Mouse (Mus musculus) spleen, adult 2 months (tissue): ENCODE data around the gene Tmem43. TPM values are rescaled to one million over a fixed set of nuclear protein-coding genes. Genes with fewer than 3 reads are reported as not detected.

Experiments used
- DNase-seq, 2 experiments: peaks; one replicate each; pipeline versions ENCODE4 v3.0.0 to v3.0.0-alpha.2; 2012 to 2021; ENCODE audit warnings: low spot score in 2 of 2, low read depth in 1 of 2
- H3K27ac ChIP-seq: fragments of 200-500 bp; 2 replicates; pipeline ENCODE4 v1.5.1; 2012; ENCODE audit warnings: low read length, inconsistent platforms; ENCODE audit not compliant: insufficient read depth
- H3K27me3 ChIP-seq: fragments of 200-500 bp; 2 replicates; pipeline ENCODE4 v1.6.1; 2012; ENCODE audit warnings: mild to moderate bottlenecking, moderate library complexity, low read length, inconsistent platforms; ENCODE audit not compliant: control insufficient read depth, insufficient read depth
- H3K36me3 ChIP-seq: fragments of 200-500 bp; 2 replicates; pipeline ENCODE4 v1.6.1; 2012; ENCODE audit warnings: mild to moderate bottlenecking, low read length, inconsistent platforms; ENCODE audit not compliant: control insufficient read depth, insufficient read depth
- H3K4me1 ChIP-seq: fragments of 200-500 bp; 2 replicates; pipeline ENCODE4 v1.6.1; 2011; ENCODE audit warnings: inconsistent platforms; ENCODE audit not compliant: control insufficient read depth, insufficient read depth, insufficient read length
- H3K4me3 ChIP-seq: fragments of 200-500 bp; 2 replicates; pipeline ENCODE4 v1.5.1; 2011; ENCODE audit warnings: mild to moderate bottlenecking, inconsistent platforms; ENCODE audit not compliant: insufficient read depth, insufficient read length; ENCODE audit errors: extremely low read depth
- CTCF ChIP-seq: fragments of 200-500 bp; IDR thresholded peaks from 2 replicates; pipeline ENCODE4 v1.5.1; 2011; ENCODE audit warnings: mild to moderate bottlenecking, inconsistent platforms; ENCODE audit not compliant: insufficient read depth, insufficient read length, insufficient replicate concordance; ENCODE audit errors: extremely low read depth
- POLR2A ChIP-seq: fragments of 200-500 bp; IDR thresholded peaks from 2 replicates; pipeline ENCODE4 v1.6.1; 2011; ENCODE audit warnings: low read depth, low read length, inconsistent platforms
- WGBS: fragments of 180-500 bp; shearing (Covaris S2); methylation state at CpG from one replicate; pipeline ENCODE4 v1.1.7; 2018; 5-methylcytosine and 5-hydroxymethylcytosine counted together
- polyA plus RNA-seq: library from polyadenylated mRNA; depleted of rRNA; stranded (reverse); fragments of >200 nt; gene quantifications from 2 replicates; pipeline ENCODE4 v1.2.3, GENCODE M21; 2012; rRNA removed

The Tmem43 gene
- 22.8 and 26.6 TPM in 2 replicates for polyA plus RNA-seq

DNA sequence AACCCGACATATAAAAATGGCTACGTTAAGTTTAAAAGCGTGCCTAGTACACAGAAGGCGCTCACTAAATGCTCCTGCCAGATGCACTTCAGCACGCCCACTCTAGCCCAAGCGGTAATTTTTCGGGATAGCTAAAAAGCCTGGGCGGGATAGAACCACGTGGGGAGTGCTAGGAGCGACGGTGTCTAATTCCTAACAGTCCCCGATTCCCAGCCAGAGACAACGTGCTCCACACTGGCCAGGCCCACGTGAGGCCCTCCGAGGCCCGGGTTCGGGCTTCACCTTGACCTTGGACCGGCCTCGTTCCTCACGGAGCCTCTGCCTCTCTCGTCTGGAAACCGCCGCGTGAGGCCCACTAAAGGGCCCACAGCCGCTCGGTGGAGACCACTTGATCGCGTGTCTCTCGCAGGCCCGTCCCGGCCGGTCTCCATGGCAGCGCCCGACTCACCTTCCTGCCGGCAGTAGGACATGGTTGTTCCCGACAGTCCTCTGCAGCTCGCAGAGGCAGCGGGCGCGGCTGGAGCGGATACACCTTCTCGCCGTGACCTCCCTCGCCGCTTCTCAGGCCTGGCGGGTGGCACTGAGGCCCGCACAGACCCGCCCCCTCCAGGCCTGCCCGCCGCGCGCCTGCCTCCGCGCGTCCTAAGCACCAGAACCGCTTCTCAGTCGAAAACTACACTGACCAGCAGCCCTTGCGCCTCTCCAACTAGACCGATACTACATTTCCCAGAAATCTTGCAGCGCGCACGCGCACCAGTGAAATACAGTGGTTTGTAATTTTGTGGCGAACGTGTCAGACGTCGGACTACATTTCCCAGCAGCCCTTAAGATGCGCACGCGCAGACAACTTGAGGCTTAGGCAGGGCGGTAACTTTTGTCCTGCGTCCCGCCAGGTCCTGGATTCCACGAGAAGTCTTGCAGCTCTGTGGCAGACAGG, at the start of gene Tmem43, which contains the start of gene Chchd4:
Gene Tmem43, plus strand, starts transcription at position 836 of the 937 bp plus-strand sequence.
Gene Chchd4, minus strand, starts transcription at position 679 of the 937 bp plus-strand sequence.
- H3K27me3 ChIP-seq = no peaks in the 10 kb centered on the region
- TF ChIP-seq POLR2A (peak; percentile 18; the same call in 1 of the 2 replicates), CTCF (no peak)
- H3K4me1 ChIP-seq = peaks cover 9% of the 10 kb centered on the region; the same call in 1 of the 2 replicates
- peak within 1 kb of the TSS; percentile 86 for H3K4me3 ChIP-seq
- WGBS = under 1% methylated on average over 74 of the region's 74 CpGs
- peak; percentile 98 to 99 for DNase-seq
- H3K27ac ChIP-seq = peak within 1 kb of the TSS; percentile 65
- H3K36me3 ChIP-seq = peaks cover 10% of the 10 kb centered on the region

DNA sequence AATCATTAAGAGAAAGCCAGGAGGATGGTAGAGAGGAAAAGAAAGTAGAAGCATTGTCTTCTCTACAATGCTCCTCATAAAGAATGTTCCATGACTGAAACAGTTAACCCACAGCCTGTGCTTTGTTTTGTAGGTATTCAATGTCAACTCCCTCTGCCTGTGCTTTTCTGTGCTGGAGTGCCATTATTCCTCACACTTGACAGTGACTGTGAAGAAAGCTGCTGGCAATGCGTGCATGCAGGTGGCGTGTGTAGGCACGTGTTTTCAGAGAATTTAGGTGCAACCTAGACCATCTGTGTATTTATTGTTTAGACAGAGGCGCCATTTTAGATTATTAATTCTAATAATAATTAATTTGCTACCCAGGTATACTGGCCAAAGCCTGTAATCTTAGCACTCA, 49.4 kb upstream of the Tmem43 start:
- TF ChIP-seq POLR2A (no peak), CTCF (no peak)
- 71% methylated on average over 4 of the region's 4 CpGs for WGBS
- DNase-seq = no peak
- H3K36me3 ChIP-seq = no peaks in the 10 kb centered on the region
- H3K27me3 ChIP-seq = no peaks in the 10 kb centered on the region
- H3K27ac ChIP-seq = no peak overlapping the region
- H3K4me3 ChIP-seq = no peak overlapping the region
- no peaks in the 10 kb centered on the region for H3K4me1 ChIP-seq

DNA sequence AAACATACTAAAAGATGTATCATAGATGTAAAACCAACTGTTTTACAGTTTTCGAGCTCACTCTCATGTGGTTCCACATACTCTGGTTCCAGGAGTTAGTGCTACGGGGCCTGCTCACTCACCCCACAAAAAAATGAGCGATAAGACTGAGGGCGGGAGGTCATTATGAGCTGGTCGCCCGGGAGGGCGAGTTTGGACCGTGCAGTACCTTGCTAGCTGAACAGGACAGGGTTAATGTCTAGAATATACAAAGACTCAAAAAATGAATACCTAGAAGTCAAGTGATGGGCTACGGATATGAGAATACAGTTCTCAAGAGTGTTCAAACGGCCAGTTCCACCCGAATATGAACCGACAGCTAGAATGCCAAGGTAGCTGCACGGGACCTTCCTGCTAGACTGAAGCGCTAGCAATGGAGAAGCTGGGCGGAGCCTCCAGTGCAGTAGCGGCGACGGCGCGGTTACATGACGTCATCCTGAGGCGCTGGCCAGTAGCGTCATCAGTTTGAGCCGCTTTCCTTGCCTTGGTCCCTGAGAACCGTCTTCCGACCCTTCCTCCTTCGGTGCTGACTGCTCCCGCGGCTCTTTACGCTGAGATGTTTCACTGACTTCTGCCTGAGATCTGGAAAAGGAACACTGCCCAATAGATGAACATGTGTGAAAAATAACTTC, 32.9 kb upstream of the Tmem43 start:
- Histone ChIP-seq H3K27me3 (0 out of 2 replicates have a peak, but pooled peaks cover 1% of the 10 kb centered on the region), H3K36me3 (no peaks in the 10 kb centered on the region), H3K27ac (no peak overlapping the region), H3K4me1 (peaks cover 2% of the 10 kb centered on the region; the same call in 1 of the 2 replicates), H3K4me3 (peak overlapping the region; percentile 66)
- peak; percentile 85 for DNase-seq
- TF ChIP-seq POLR2A (peak; percentile 84), CTCF (no peak)
- WGBS = 2% methylated on average over 30 of the region's 30 CpGs

DNA sequence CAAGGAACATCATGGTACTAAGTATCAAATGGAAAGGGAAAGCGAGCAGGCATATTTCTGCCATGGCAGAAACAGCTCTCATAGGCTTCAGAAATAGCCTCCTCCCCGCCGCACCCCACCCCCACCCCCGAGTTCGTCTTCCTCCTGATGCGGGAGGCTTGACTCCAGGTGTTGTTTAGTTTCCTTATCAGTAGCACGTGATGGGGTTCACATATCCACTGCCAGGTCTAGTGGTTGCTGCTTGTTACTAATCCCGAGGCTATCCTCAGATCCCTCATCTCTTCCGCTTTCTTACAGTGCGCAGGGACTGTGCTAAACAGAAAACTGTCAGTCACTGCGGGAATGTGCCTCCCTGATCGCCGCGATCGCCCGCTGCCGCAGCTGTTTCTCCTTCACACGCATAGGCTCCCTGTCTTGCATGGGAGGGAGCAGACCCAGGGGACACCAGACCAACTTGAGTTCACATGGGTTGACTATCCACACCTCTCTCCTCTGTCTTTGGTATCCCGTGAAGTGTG, 32.3 kb upstream of the Tmem43 start:
- Histone ChIP-seq H3K4me3 (peak overlapping the region; percentile 66), H3K27ac (no peak overlapping the region), H3K4me1 (peaks cover 2% of the 10 kb centered on the region; the same call in 1 of the 2 replicates), H3K36me3 (no peaks in the 10 kb centered on the region), H3K27me3 (0 out of 2 replicates have a peak, but pooled peaks cover 1% of the 10 kb centered on the region)
- TF ChIP-seq POLR2A (no peak), CTCF (no peak)
- WGBS = 1% methylated on average over 19 of the region's 19 CpGs
- DNase-seq = peak in 1 of 2 experiments; percentile 8

DNA sequence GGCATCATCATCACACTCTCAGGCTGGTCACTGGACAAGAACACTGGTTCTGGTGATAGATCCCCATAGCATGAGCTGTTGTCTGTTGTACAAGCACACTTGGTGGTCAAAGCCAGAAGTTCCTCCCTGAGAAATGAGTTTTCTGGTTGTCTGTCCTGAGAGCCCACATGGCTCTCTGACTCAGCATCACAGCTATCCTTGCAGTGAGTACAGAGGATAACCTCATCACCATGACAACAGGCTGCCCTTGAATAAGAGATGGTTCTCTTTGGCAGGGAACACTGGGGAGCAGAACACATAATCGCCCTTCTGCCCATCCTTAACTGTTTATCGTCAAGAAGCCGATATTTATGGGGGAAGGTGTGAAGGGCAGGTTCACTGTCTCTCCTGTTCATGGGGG, 28.2 kb upstream of the Tmem43 start:
- no peaks in the 10 kb centered on the region for H3K27me3 ChIP-seq
- TF ChIP-seq CTCF (no peak), POLR2A (no peak)
- WGBS = 71% methylated on average over 3 of the region's 3 CpGs
- no peak overlapping the region for H3K27ac ChIP-seq
- H3K36me3 ChIP-seq = no peaks in the 10 kb centered on the region
- H3K4me1 ChIP-seq = peaks cover 2% of the 10 kb centered on the region; the same call in 1 of the 2 replicates
- no peak for DNase-seq
- H3K4me3 ChIP-seq = no peak overlapping the region

DNA sequence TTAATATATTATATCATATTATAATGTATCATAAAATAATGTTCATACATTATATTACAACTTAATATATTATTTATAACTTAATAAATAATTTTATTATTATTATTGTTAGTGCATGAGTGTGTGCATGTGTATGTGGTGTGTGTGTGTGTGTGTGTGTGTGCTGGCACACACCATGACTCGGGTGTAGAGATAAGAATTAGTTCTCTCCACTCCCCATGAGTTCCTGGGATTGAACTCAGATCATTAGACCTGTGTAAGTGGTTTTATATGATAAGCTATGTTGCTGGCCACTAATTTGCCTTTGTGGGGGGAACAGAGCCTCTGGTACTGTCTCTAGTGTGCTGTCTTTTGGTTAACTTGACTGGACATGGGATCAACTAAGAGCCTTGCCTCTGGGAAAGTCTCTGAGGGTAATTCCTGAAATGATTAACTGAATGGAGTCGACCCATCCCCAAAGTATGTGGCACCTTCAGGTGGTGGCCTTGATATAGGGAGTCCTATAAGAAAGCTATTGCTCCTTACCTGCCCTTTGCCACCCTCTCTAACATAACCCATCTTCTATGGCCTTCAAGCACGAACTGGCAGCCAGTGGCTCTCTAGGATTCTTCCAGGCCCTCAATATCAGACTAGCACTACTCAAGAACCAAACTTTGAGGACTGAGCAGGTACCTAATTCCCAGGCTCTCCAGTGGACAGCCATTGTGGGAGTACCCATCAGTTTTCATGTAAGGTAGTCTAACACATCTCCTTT, 23.9 kb upstream of the Tmem43 start:
- no peaks in the 10 kb centered on the region for H3K27me3 ChIP-seq
- H3K27ac ChIP-seq = no peak overlapping the region
- DNase-seq = no peak
- H3K4me1 ChIP-seq = no peaks in the 10 kb centered on the region
- no peak for TF ChIP-seq CTCF
- TF ChIP-seq POLR2A = no peak
- no peaks in the 10 kb centered on the region for H3K36me3 ChIP-seq
- H3K4me3 ChIP-seq = no peak overlapping the region
- WGBS = 52% methylated on average over 3 of the region's 3 CpGs
